Mouse (Mus musculus) lung, embryonic 16.5 days (tissue): ENCODE results near the gene Dmpk. TPM values are rescaled to one million over a fixed set of nuclear protein-coding genes. Genes with fewer than 3 reads are reported as not detected.

ENCODE experiments used
- ATAC-seq: fragments of 200-750 bp; cut with Nextera tagmentation; 2 replicates; pipeline ENCODE4 v1.8.0; 2017; ENCODE audit warnings: low read depth, mild to moderate bottlenecking, moderate library complexity
- H3K27ac ChIP-seq: fragments of 300-500 bp; sonication (generic); 2 replicates; pipeline ENCODE4 v1.5.1; 2014; ENCODE audit warnings: mild to moderate bottlenecking, control low read depth, low read length
- H3K27me3 ChIP-seq: fragments of 300-500 bp; sonication (generic); 2 replicates; pipeline ENCODE4 v1.6.1; 2014; ENCODE audit warnings: low read depth, low read length, mixed read lengths; ENCODE audit not compliant: control insufficient read depth, insufficient read depth
- H3K36me3 ChIP-seq: fragments of 300-500 bp; sonication (generic); 2 replicates; pipeline ENCODE4 v1.6.1; 2014; ENCODE audit warnings: low read length; ENCODE audit not compliant: control insufficient read depth, insufficient read depth
- H3K4me1 ChIP-seq: fragments of 300-500 bp; sonication (generic); replicated peaks from 2 replicates; pipeline ENCODE4 v1.6.1; 2014; ENCODE audit warnings: low read length, mixed read lengths; ENCODE audit not compliant: control insufficient read depth, insufficient read depth
- H3K4me2 ChIP-seq: fragments of 300-500 bp; sonication (generic); 2 replicates; pipeline ENCODE4 v1.6.1; 2014; ENCODE audit warnings: low read depth, low read length, control low read depth
- H3K4me3 ChIP-seq: fragments of 300-500 bp; sonication (generic); 2 replicates; pipeline ENCODE4 v1.5.1; 2014; ENCODE audit warnings: mild to moderate bottlenecking, low read length, control low read depth
- H3K9ac ChIP-seq: fragments of 300-500 bp; sonication (generic); 2 replicates; pipeline ENCODE4 v1.6.1; 2014; ENCODE audit warnings: low read length, control low read depth
- H3K9me3 ChIP-seq: fragments of 300-500 bp; sonication (generic); 2 replicates; pipeline ENCODE4 v1.6.1; 2016; ENCODE audit warnings: low read length; ENCODE audit not compliant: control insufficient read depth
- WGBS: fragments of 180-500 bp; shearing (Covaris S2); extraction: QIAGEN DNeasy Blood & Tissue Kit; methylation state at CpG from one replicate; pipeline ENCODE4 v1.1.7; 2014; 5-methylcytosine and 5-hydroxymethylcytosine counted together
- polyA plus RNA-seq: library from polyadenylated mRNA; unstranded; fragments of >200 nt; fragmentation: Nextera tagmentation; extraction: Ambion mirVana; gene quantifications from 2 replicates; pipeline ENCODE4 v1.2.1, GENCODE M21; 2015

The Dmpk gene
- polyA plus RNA-seq, 1 experiment from 2014 or later, result 28.7 TPM

GRCm38 (mm10) chr7:19097863-19098262 is 14.2 kb downstream of the Dmpk start:
- Histone ChIP-seq H3K9ac (no peak overlapping the region), H3K4me1 (peaks cover 18% of the 10 kb centered on the region), H3K36me3 (no peaks in the 10 kb centered on the region), H3K4me2 (no peak overlapping the region), H3K9me3 (no peaks in the 10 kb centered on the region), H3K4me3 (no peak overlapping the region), H3K27ac (no peak overlapping the region), H3K27me3 (no peaks in the 10 kb centered on the region)
- no peak for ATAC-seq

- Histone ChIP-seq H3K9ac (no peak overlapping the region), H3K4me2 (no peak overlapping the region)
These were observed 15.2 kb downstream of the Dmpk start for GRCm38 (mm10) chr7:19098811-19099210.

GRCm38 (mm10) chr7:19100290-19100689 is 16.6 kb downstream of the Dmpk start:
- Histone ChIP-seq H3K4me3 (no peak overlapping the region), H3K9me3 (no peaks in the 10 kb centered on the region), H3K4me1 (peaks cover 11% of the 10 kb centered on the region), H3K36me3 (no peaks in the 10 kb centered on the region), H3K27ac (no peak overlapping the region), H3K9ac (no peak overlapping the region), H3K27me3 (no peaks in the 10 kb centered on the region), H3K4me2 (no peak overlapping the region)
- ATAC-seq, result no peak
- WGBS, result 70% methylated on average over 1 of the region's 1 CpGs

More at GRCm38 (mm10) chr7:19098811-19099210, 15.2 kb downstream of the Dmpk start:
- no peak for ATAC-seq
- H3K4me1 ChIP-seq, result peaks cover 11% of the 10 kb centered on the region
- WGBS, result 67% methylated on average over 7 of the region's 7 CpGs
- no peaks in the 10 kb centered on the region for H3K9me3 ChIP-seq
- H3K4me3 ChIP-seq, result no peak overlapping the region
- no peaks in the 10 kb centered on the region for H3K27me3 ChIP-seq
- H3K36me3 ChIP-seq, result no peaks in the 10 kb centered on the region
- no peak overlapping the region for H3K27ac ChIP-seq

- Histone ChIP-seq H3K9me3 (no peaks in the 10 kb centered on the region), H3K36me3 (no peaks in the 10 kb centered on the region), H3K27ac (no peak overlapping the region), H3K9ac (no peak overlapping the region), H3K27me3 (no peaks in the 10 kb centered on the region), H3K4me2 (no peak overlapping the region), H3K4me1 (no peaks in the 10 kb centered on the region), H3K4me3 (no peak overlapping the region)
- no peak for ATAC-seq
These were observed 20.1 kb downstream of the Dmpk start for GRCm38 (mm10) chr7:19103741-19104140.

GRCm38 (mm10) chr7:19104486-19104885 is 20.8 kb downstream of the Dmpk start:
- ATAC-seq, result no peak

GRCm38 (mm10) chr7:19107436-19107835 is 23.8 kb downstream of the Dmpk start:
- WGBS, result 44% methylated on average over 3 of the region's 3 CpGs
- no peaks in the 10 kb centered on the region for H3K36me3 ChIP-seq
- H3K27ac ChIP-seq, result no peak overlapping the region
- H3K4me2 ChIP-seq, result no peak overlapping the region
- no peaks in the 10 kb centered on the region for H3K4me1 ChIP-seq
- H3K9me3 ChIP-seq, result no peaks in the 10 kb centered on the region
- H3K4me3 ChIP-seq, result no peak overlapping the region
- no peak for ATAC-seq
- no peak overlapping the region for H3K9ac ChIP-seq
- no peaks in the 10 kb centered on the region for H3K27me3 ChIP-seq

More at GRCm38 (mm10) chr7:19104486-19104885, 20.8 kb downstream of the Dmpk start:
- H3K36me3 ChIP-seq, result no peaks in the 10 kb centered on the region
- no peaks in the 10 kb centered on the region for H3K9me3 ChIP-seq
- no peak overlapping the region for H3K9ac ChIP-seq
- no peaks in the 10 kb centered on the region for H3K27me3 ChIP-seq
- H3K27ac ChIP-seq, result no peak overlapping the region
- H3K4me2 ChIP-seq, result no peak overlapping the region
- H3K4me3 ChIP-seq, result no peak overlapping the region
- whole genome bisulfite sequencing, result 81% methylated on average over 2 of the region's 2 CpGs
- no peaks in the 10 kb centered on the region for H3K4me1 ChIP-seq

GRCm38 (mm10) chr7:19109565-19109964 is 25.9 kb downstream of the Dmpk start:
- H3K27me3 ChIP-seq, result no peaks in the 10 kb centered on the region
- no peak overlapping the region for H3K9ac ChIP-seq
- no peak for ATAC-seq
- no peaks in the 10 kb centered on the region for H3K4me1 ChIP-seq
- no peak overlapping the region for H3K4me3 ChIP-seq
- no peak overlapping the region for H3K4me2 ChIP-seq
- no peak overlapping the region for H3K27ac ChIP-seq
- no peaks in the 10 kb centered on the region for H3K9me3 ChIP-seq
- 83% methylated on average over 1 of the region's 1 CpGs for WGBS
- H3K36me3 ChIP-seq, result no peaks in the 10 kb centered on the region

- peak; percentile 24; the same call in 1 of the 2 replicates for ATAC-seq
- H3K27me3 ChIP-seq, result no peaks in the 10 kb centered on the region
- peak within 1 kb of the TSS; percentile 33 for H3K4me3 ChIP-seq
- H3K4me2 ChIP-seq, result peak within 1 kb of the TSS; percentile 84
- H3K9ac ChIP-seq, result no peak within 1 kb of the TSS
- no peaks in the 10 kb centered on the region for H3K36me3 ChIP-seq
- H3K9me3 ChIP-seq, result peaks cover 11% of the 10 kb centered on the region
- H3K27ac ChIP-seq, result no peak within 1 kb of the TSS
- 20% methylated on average over 63 of the region's 64 CpGs for WGBS
- peaks cover 14% of the 10 kb centered on the region for H3K4me1 ChIP-seq
These were observed 34.6 kb downstream of the Dmpk start, which contains the start of gene Gm4969 for GRCm38 (mm10) chr7:19118028-19118771. TSS of gene Gm4969 (minus strand) at chr7:19118368.

- Histone ChIP-seq H3K36me3 (no peaks in the 10 kb centered on the region), H3K4me3 (no peak overlapping the region; the same call in 1 of the 2 replicates), H3K9me3 (peaks cover 11% of the 10 kb centered on the region), H3K27ac (no peak overlapping the region), H3K4me2 (peak overlapping the region; percentile 84; the same call in 1 of the 2 replicates), H3K4me1 (peaks cover 14% of the 10 kb centered on the region), H3K9ac (no peak overlapping the region), H3K27me3 (no peaks in the 10 kb centered on the region)
- peak; percentile 22; the same call in 1 of the 2 replicates for ATAC-seq
- WGBS, result 93% methylated on average over 8 of the region's 8 CpGs
These were observed 35.4 kb downstream of the Dmpk start for GRCm38 (mm10) chr7:19119083-19119482.
